Mouse (Mus musculus) liver, postnatal 0 days (tissue): ENCODE measurements at regions not wholly inside any gene's neighbourhood (a gene's known extent, or its start where the extent isn't known, plus 50 kb on each side); places are given as distances from the start of the nearest gene placed in this dataset.

Source experiments
- ATAC-seq: fragments of 200-750 bp; cut with Nextera tagmentation; 2 replicates; pipeline ENCODE4 v1.8.0; 2017; ENCODE audit warnings: mild to moderate bottlenecking, moderate library complexity
- DNase-seq: peaks from one replicate; pipeline ENCODE4 v3.0.0-alpha.2; 2016
- H3K27ac ChIP-seq: fragments of 300-500 bp; sonication (generic); 2 replicates; pipeline ENCODE4 v1.5.1; 2014; ENCODE audit warnings: antibody characterized with exemption, moderate library complexity, mild to moderate bottlenecking, low read depth
- H3K27me3 ChIP-seq: fragments of 300-500 bp; sonication (generic); 2 replicates; pipeline ENCODE4 v1.6.1; 2014; ENCODE audit warnings: low read length, control low read depth, mixed read lengths; ENCODE audit not compliant: insufficient read depth
- H3K36me3 ChIP-seq: fragments of 300-500 bp; sonication (generic); replicated peaks from 2 replicates; pipeline ENCODE4 v1.6.1; 2014; ENCODE audit warnings: mild to moderate bottlenecking, control low read depth, low read length, moderate library complexity, mixed read lengths; ENCODE audit not compliant: insufficient read depth
- H3K4me1 ChIP-seq: fragments of 300-500 bp; sonication (generic); 2 replicates; pipeline ENCODE4 v1.6.1; 2014; ENCODE audit warnings: antibody characterized with exemption, mild to moderate bottlenecking, control low read depth; ENCODE audit not compliant: insufficient read depth
- H3K4me2 ChIP-seq: fragments of 300-500 bp; sonication (generic); 2 replicates; pipeline ENCODE4 v1.6.1; 2014; ENCODE audit warnings: low read depth, mild to moderate bottlenecking, low read length, moderate library complexity, mixed read lengths
- H3K4me3 ChIP-seq: fragments of 300-500 bp; sonication (generic); 2 replicates; pipeline ENCODE4 v1.5.1; 2014; ENCODE audit warnings: low read depth, low read length
- H3K9ac ChIP-seq: fragments of 300-500 bp; sonication (generic); replicated peaks from 2 replicates; pipeline ENCODE4 v1.6.1; 2014; ENCODE audit warnings: mild to moderate bottlenecking, moderate library complexity
- H3K9me3 ChIP-seq: fragments of 300-500 bp; sonication (generic); 2 replicates; pipeline ENCODE4 v1.6.1; 2016; ENCODE audit warnings: mild to moderate bottlenecking, control low read depth, low read length, mixed read lengths
- CTCF ChIP-seq: sonication (generic); IDR thresholded peaks from 2 replicates; pipeline ENCODE4 v1.5.1; 2016; ENCODE audit warnings: antibody characterized with exemption, low read depth
- EP300 ChIP-seq: IDR thresholded peaks from 2 replicates; pipeline ENCODE4 v1.6.1; 2016; ENCODE audit warnings: antibody characterized with exemption, low read depth, mild to moderate bottlenecking
- WGBS: fragments of 180-500 bp; shearing (Covaris S2); extraction: QIAGEN DNeasy Blood & Tissue Kit; methylation state at CpG from one replicate; pipeline ENCODE4 v1.1.7; 2014; ENCODE audit not compliant: insufficient replicate concordance; 5-methylcytosine and 5-hydroxymethylcytosine counted together

DNA sequence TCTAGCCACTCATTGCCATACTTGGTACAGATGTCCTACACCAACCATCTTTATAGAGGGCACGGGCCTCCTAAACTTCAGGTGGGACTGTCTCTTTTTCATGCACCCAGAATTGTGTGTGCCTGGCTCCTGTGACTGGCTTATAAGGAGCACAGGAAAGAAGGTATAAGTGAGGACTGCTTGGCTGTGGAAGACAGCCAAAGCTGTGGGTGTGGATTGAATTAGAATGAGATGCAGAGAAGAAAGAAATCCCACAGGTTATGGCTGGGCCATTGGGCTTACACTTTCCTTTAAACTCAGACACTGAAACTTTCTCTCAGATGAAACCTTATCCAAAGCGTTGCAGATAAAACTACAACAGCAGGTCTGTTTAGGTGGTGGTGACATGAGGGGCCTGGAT is 239.5 kb upstream of the Fam160b2 start:
- no peak for TF ChIP-seq CTCF
- no peak for TF ChIP-seq EP300
- Histone ChIP-seq H3K9me3 (no peaks in the 10 kb centered on the region), H3K27me3 (no peaks in the 10 kb centered on the region), H3K4me3 (no peak overlapping the region), H3K36me3 (no peaks in the 10 kb centered on the region), H3K4me2 (no peak overlapping the region), H3K4me1 (no peaks in the 10 kb centered on the region), H3K9ac (no peak overlapping the region), H3K27ac (no peak overlapping the region)
- DNase-seq (no peak), ATAC-seq (no peak)
- WGBS, result 68% methylated on average over 2 of the region's 2 CpGs

DNA sequence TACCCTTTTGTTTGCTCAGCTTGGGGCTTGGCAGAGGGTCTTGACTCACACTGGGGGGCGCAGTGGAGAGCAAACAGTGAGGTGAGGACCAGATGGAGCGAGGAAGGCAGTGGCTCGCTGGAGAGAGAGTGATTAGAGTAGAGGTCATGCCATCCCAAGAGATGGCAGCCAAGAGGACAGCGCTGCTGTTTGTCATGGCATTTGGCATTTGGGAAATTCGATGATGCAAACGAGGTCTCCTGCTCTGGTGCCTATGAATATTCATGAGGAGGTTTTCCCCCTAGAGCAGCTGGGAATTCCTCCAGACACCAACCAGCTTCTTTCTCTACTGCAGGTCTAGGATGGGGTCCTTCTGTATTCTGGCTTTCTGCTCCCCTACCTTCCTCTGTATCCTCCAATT is 237.9 kb upstream of the Fam160b2 start:
- no peaks in the 10 kb centered on the region for H3K4me1 ChIP-seq
- H3K4me3 ChIP-seq, result no peak overlapping the region
- no peak for DNase-seq
- TF ChIP-seq CTCF, result no peak
- no peak for TF ChIP-seq EP300
- H3K27me3 ChIP-seq, result no peaks in the 10 kb centered on the region
- H3K4me2 ChIP-seq, result no peak overlapping the region
- 24% methylated on average over 6 of the region's 6 CpGs for WGBS
- H3K36me3 ChIP-seq, result no peaks in the 10 kb centered on the region
- H3K9me3 ChIP-seq, result no peaks in the 10 kb centered on the region
- H3K9ac ChIP-seq, result no peak overlapping the region
- no peak overlapping the region for H3K27ac ChIP-seq
- no peak for ATAC-seq

- Histone ChIP-seq H3K36me3 (no peaks in the 10 kb centered on the region), H3K9ac (no peak overlapping the region), H3K27ac (no peak overlapping the region), H3K4me3 (no peak overlapping the region), H3K27me3 (no peaks in the 10 kb centered on the region), H3K4me1 (no peaks in the 10 kb centered on the region), H3K9me3 (no peaks in the 10 kb centered on the region), H3K4me2 (no peak overlapping the region)
- ATAC-seq, result no peak
- 53% methylated on average over 5 of the region's 5 CpGs for WGBS
- no peak for DNase-seq
- no peak for TF ChIP-seq EP300
- no peak for TF ChIP-seq CTCF
Measured at GRCm38 (mm10) chr14:70833238-70833637, 233.6 kb upstream of the Fam160b2 start.

DNA sequence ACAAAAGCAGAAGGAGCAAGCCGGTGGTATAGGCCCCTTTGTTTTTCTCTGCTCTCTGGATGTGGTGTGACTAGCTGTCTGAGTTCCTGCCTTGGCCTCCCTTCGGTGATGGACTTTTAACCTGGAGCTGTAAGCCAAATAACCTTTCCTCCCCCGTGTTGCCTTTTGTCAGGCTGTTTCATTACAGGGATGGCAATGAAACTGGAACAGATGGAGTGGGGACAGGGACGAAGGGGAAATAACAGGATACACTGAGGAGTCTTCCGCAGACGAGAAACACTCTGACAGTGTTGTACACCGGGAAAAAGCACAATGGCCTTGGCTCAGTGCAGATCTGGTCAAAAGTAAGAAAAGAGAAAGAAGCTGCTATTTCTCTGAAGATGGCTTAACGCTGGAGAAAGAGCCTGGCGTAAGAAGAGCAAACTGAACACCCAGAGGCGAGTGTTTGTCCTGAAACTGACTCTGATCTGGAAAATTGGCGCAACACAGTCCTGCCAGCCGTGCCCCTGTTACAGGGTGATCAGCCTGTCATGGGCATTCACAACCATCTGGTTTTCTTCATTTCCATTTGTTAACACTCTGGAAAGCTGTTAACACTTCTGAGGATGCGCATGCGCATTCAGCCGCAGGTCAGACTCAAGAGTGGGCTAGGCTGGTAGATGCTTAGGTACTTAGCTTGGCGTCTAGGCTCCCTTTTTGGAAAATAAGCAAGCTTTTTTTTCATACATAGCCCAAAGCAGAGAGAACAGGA is 233.0 kb upstream of the Fam160b2 start:
- no peak for DNase-seq
- H3K9ac ChIP-seq, result no peak overlapping the region
- TF ChIP-seq CTCF (no peak), EP300 (no peak)
- no peak for ATAC-seq
- no peaks in the 10 kb centered on the region for H3K9me3 ChIP-seq
- no peaks in the 10 kb centered on the region for H3K4me1 ChIP-seq
- H3K4me3 ChIP-seq, result no peak overlapping the region
- no peak overlapping the region for H3K27ac ChIP-seq
- H3K36me3 ChIP-seq, result no peaks in the 10 kb centered on the region
- no peaks in the 10 kb centered on the region for H3K27me3 ChIP-seq
- H3K4me2 ChIP-seq, result no peak overlapping the region
- 70% methylated on average over 16 of the region's 16 CpGs for WGBS

DNA sequence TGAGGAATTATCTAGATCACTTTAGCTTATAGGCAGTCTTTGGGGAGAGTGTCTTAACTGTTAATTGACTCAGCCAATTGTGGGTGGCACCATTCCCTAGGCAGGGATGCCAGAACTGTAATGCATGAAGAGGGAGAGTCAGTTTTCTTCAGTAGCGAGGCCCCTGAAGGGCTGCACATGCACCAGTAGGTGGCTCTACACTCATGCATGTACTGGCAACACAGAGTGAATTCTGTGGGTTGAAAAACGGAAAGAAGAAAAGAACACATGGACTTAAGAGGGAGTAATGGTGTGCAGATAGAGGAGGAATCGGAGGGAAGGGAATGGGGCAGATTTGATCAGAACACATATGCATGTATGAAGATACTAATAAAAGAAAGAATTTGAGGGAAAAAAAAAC is 232.4 kb upstream of the Fam160b2 start:
- DNase-seq (no peak), ATAC-seq (no peak)
- 61% methylated on average over 3 of the region's 3 CpGs for WGBS

More for the DNA sequence above, 232.4 kb upstream of the Fam160b2 start:
- no peak overlapping the region for H3K27ac ChIP-seq
- no peak overlapping the region for H3K9ac ChIP-seq
- H3K36me3 ChIP-seq, result no peaks in the 10 kb centered on the region
- H3K4me1 ChIP-seq, result no peaks in the 10 kb centered on the region
- TF ChIP-seq EP300, result no peak
- TF ChIP-seq CTCF, result peak; percentile 66
- no peaks in the 10 kb centered on the region for H3K9me3 ChIP-seq
- H3K4me3 ChIP-seq, result no peak overlapping the region
- no peaks in the 10 kb centered on the region for H3K27me3 ChIP-seq
- H3K4me2 ChIP-seq, result no peak overlapping the region
